8 mouse cellular contexts compared by ENCODE assay signal in the genomic region with DNA sequence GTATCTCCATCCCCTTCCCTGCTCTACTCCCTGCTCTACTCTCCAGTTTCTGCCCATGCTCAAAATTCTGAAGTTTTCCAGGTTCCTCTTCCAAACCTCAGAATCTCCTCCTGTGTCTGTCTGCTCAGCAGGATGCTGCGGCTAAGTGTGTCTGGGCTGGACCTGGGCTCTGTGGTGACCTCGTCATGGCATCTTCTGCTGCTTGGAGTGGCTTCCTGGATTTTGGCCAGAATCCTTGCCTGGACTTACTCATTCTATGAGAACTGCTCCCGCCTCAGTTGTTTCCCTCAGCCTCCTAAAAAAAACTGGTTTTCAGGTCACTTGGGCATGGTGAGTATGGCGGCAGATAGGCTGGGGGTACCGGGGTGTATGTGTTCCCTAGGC. TPM values are rescaled to one million over a fixed set of nuclear protein-coding genes. Genes with fewer than 3 reads are reported as not detected.
DNase-seq lines count a peak whose midpoint lies in the region; ATAC-seq lines count a peak whose summit lies in the region.

No protein-coding gene starts in this region.

- H3K4me2 ChIP-seq in hindbrain, embryonic 13.5 days, result peak overlapping the region; percentile 60

- no peaks in the 10 kb centered on the region for H3K9me3 ChIP-seq in megakaryocyte, embryonic 14.5 days
- H3K9me3 ChIP-seq in embryonic facial prominence, embryonic 10.5 days, result no peaks in the 10 kb centered on the region
- no peaks in the 10 kb centered on the region for H3K9me3 ChIP-seq in hindbrain, embryonic 13.5 days

- no peak for ATAC-seq in megakaryocyte, adult 5-6 weeks (ENCODE audit: poor library complexity, severe bottlenecking)
- no peak for ATAC-seq in hindbrain, embryonic 13.5 days (ENCODE audit: low FRiP score)
- ATAC-seq in erythroid progenitor cell, adult 5-6 weeks (replicated peaks; ENCODE audit: low FRiP score, poor library complexity, severe bottlenecking), result no peak

- peak overlapping the region; percentile 89 for H3K4me3 ChIP-seq in megakaryocyte, embryonic 14.5 days (replicated peaks)
- H3K4me3 ChIP-seq in embryonic facial prominence, embryonic 10.5 days, result peak overlapping the region; percentile 56
- H3K4me3 ChIP-seq in hindbrain, embryonic 13.5 days, result peak overlapping the region; percentile 46

- H3K9ac ChIP-seq in hindbrain, embryonic 13.5 days, result peak overlapping the region; percentile 68

- peaks cover 58% of the 10 kb centered on the region for H3K4me1 ChIP-seq in megakaryocyte, embryonic 14.5 days
- H3K4me1 ChIP-seq in embryonic facial prominence, embryonic 10.5 days, result peaks cover 14% of the 10 kb centered on the region
- peaks cover 16% of the 10 kb centered on the region for H3K4me1 ChIP-seq in hindbrain, embryonic 13.5 days (replicated peaks)

- peak overlapping the region; percentile 69 for H3K27ac ChIP-seq in embryonic facial prominence, embryonic 10.5 days (replicated peaks)
- H3K27ac ChIP-seq in hindbrain, embryonic 13.5 days, result no peak overlapping the region

- DNase-seq in embryonic facial prominence, embryonic 10.5 days (ENCODE audit: low spot score), result no peak
- peak; percentile 40 for DNase-seq in lung, postnatal 10 days
- DNase-seq in right cerebral cortex, postnatal 36 days (ENCODE audit: low spot score in 2 of 2), result no peak
- no peak for DNase-seq in layer of hippocampus, adult 11-12 months (ENCODE audit: low spot score)

- WGBS in embryonic facial prominence, embryonic 10.5 days, result 70% methylated on average over 5 of the region's 5 CpGs
- WGBS in hindbrain, embryonic 13.5 days, result 71% methylated on average over 5 of the region's 5 CpGs

- H3K36me3 ChIP-seq in megakaryocyte, embryonic 14.5 days (replicated peaks; ENCODE audit: low read length), result peaks cover 6% of the 10 kb centered on the region
- no peaks in the 10 kb centered on the region for H3K36me3 ChIP-seq in embryonic facial prominence, embryonic 10.5 days (replicated peaks)
- H3K36me3 ChIP-seq in hindbrain, embryonic 13.5 days, result no peaks in the 10 kb centered on the region

- no peaks in the 10 kb centered on the region for H3K27me3 ChIP-seq in megakaryocyte, embryonic 14.5 days (replicated peaks)
- no peaks in the 10 kb centered on the region for H3K27me3 ChIP-seq in embryonic facial prominence, embryonic 10.5 days (replicated peaks; ENCODE audit: low read depth, poor library complexity, severe bottlenecking)
- H3K27me3 ChIP-seq in hindbrain, embryonic 13.5 days, result no peaks in the 10 kb centered on the region

RNA-seq across cellular contexts. Expression of a gene that starts 0.5 kb away (rescaled TPM):
- 2.1 and 5.3 TPM in 2 replicates for polyA plus RNA-seq in megakaryocyte, embryonic 14.5 days (2012; ENCODE audit: insufficient read depth, low replicate concordance)
- 25.2 and 28.3 TPM in 2 replicates for total RNA-seq in megakaryocyte, adult 5-6 weeks (2015)
- total RNA-seq in megakaryocyte, adult 5-6 weeks (2017), result 19.0 and 39.0 TPM in 2 replicates
- polyA plus RNA-seq in embryonic facial prominence, embryonic 10.5 days (2016; fragmentation: Nextera tagmentation; extraction: Ambion mirVana), result 14.0 and 17.0 TPM in 2 replicates
- polyA plus RNA-seq in hindbrain, embryonic 13.5 days (2015; fragmentation: Nextera tagmentation; extraction: Ambion mirVana), result 19.9 and 23.4 TPM in 2 replicates
- 1.7 and 7.2 TPM in 2 replicates for total RNA-seq in erythroid progenitor cell, adult 5-6 weeks (2015; ENCODE audit: low replicate concordance)
- total RNA-seq in erythroid progenitor cell, adult 5-6 weeks (2017; ENCODE audit: low replicate concordance), result 5.3 TPM in 1 of 2 replicates, not detected in the other

RNA-seq across cellular contexts. Expression of a gene that starts 31.0 kb away (rescaled TPM):
- polyA plus RNA-seq in megakaryocyte, embryonic 14.5 days (2012; ENCODE audit: insufficient read depth, low replicate concordance), result 0.67 TPM in 1 of 2 replicates, not detected in the other
- total RNA-seq in megakaryocyte, adult 5-6 weeks (2015), result 0.36 and 0.38 TPM in 2 replicates
- total RNA-seq in megakaryocyte, adult 5-6 weeks (2017), result 0.66 and 0.98 TPM in 2 replicates
- 7.6 and 8.9 TPM in 2 replicates for polyA plus RNA-seq in embryonic facial prominence, embryonic 10.5 days (2016; fragmentation: Nextera tagmentation; extraction: Ambion mirVana)
- polyA plus RNA-seq in hindbrain, embryonic 13.5 days (2015; fragmentation: Nextera tagmentation; extraction: Ambion mirVana), result 12.8 and 13.1 TPM in 2 replicates
- not detected in 2 replicates for total RNA-seq in erythroid progenitor cell, adult 5-6 weeks (2015; ENCODE audit: low replicate concordance)
- not detected in 2 replicates for total RNA-seq in erythroid progenitor cell, adult 5-6 weeks (2017; ENCODE audit: low replicate concordance)
